Mouse (Mus musculus): ENCODE data around the gene Adk. TPM values are rescaled to one million over a fixed set of nuclear protein-coding genes. Genes with fewer than 3 reads are reported as not detected.

Gene Adk
- total and polyA plus RNA-seq, 2 experiments from 2014 or later = 126 to 246 TPM

- no peak for TF ChIP-seq CTCF (IDR thresholded peaks at IDR 0.05; ENCODE audit: low read depth)
- no peak for TF ChIP-seq EP300 (IDR thresholded peaks at IDR 0.05; ENCODE audit: low read depth)
- Histone ChIP-seq H3K27me3 (ENCODE audit: control insufficient read depth, insufficient read depth, low read length) (no peaks in the 10 kb centered on the region), H3K36me3 (replicated peaks; ENCODE audit: control insufficient read depth, insufficient read depth, low read length) (0 out of 2 replicates have a peak, but pooled peaks cover 5% of the 10 kb centered on the region), H3K27ac (ENCODE audit: low read depth) (no peak overlapping the region), H3K9ac (replicated peaks; ENCODE audit: low read depth, low read length) (no peak overlapping the region), H3K9me3 (replicated peaks; ENCODE audit: control insufficient read depth, low read length) (no peaks in the 10 kb centered on the region), H3K4me2 (ENCODE audit: low read depth, low read length) (no peak overlapping the region), H3K4me3 (ENCODE audit: low read depth, low read length) (no peak overlapping the region), H3K4me1 (ENCODE audit: control insufficient read depth, insufficient read depth) (peaks cover 9% of the 10 kb centered on the region)
- DNase-seq (ENCODE audit: low spot score) (no peak), ATAC-seq (ENCODE audit: insufficient read depth, low read depth) (no peak)
- WGBS = 76% methylated on average over 5 of the region's 5 CpGs
Observed at GRCm38 (mm10) chr14:21433995-21434394, 381.6 kb downstream of the Adk start.

- no peak overlapping the region for H3K9ac ChIP-seq (replicated peaks; ENCODE audit: low read depth, low read length)
- peaks cover 9% of the 10 kb centered on the region for H3K4me1 ChIP-seq (ENCODE audit: control insufficient read depth, insufficient read depth)
- DNase-seq (ENCODE audit: low spot score) = no peak
- ATAC-seq (ENCODE audit: insufficient read depth, low read depth) = no peak
- TF ChIP-seq CTCF (IDR thresholded peaks at IDR 0.05; ENCODE audit: low read depth) = no peak
- no peak for TF ChIP-seq EP300 (IDR thresholded peaks at IDR 0.05; ENCODE audit: low read depth)
- WGBS = 20% methylated on average over 9 of the region's 9 CpGs
- 0 out of 2 replicates have a peak overlapping the region, but pooled peaks have one; percentile 4 for H3K4me2 ChIP-seq (ENCODE audit: low read depth, low read length)
- no peak overlapping the region for H3K4me3 ChIP-seq (ENCODE audit: low read depth, low read length)
- H3K27ac ChIP-seq (ENCODE audit: low read depth) = 0 out of 2 replicates have a peak overlapping the region, but pooled peaks have one; percentile 41
- H3K9me3 ChIP-seq (replicated peaks; ENCODE audit: control insufficient read depth, low read length) = no peaks in the 10 kb centered on the region
- 0 out of 2 replicates have a peak, but pooled peaks cover 5% of the 10 kb centered on the region for H3K36me3 ChIP-seq (replicated peaks; ENCODE audit: control insufficient read depth, insufficient read depth, low read length)
- H3K27me3 ChIP-seq (ENCODE audit: control insufficient read depth, insufficient read depth, low read length) = no peaks in the 10 kb centered on the region
Observed at GRCm38 (mm10) chr14:21434686-21435085, 382.3 kb downstream of the Adk start.

- WGBS = 23% methylated on average over 4 of the region's 4 CpGs
- H3K4me3 ChIP-seq (ENCODE audit: low read depth, low read length) = no peak overlapping the region
- peaks cover 9% of the 10 kb centered on the region for H3K4me1 ChIP-seq (ENCODE audit: control insufficient read depth, insufficient read depth)
- no peak overlapping the region for H3K9ac ChIP-seq (replicated peaks; ENCODE audit: low read depth, low read length)
- H3K9me3 ChIP-seq (replicated peaks; ENCODE audit: control insufficient read depth, low read length) = no peaks in the 10 kb centered on the region
- DNase-seq (ENCODE audit: low spot score) (peak; percentile 21), ATAC-seq (ENCODE audit: insufficient read depth, low read depth) (peak; percentile 63; the same call in 1 of the 2 replicates)
- no peak overlapping the region for H3K4me2 ChIP-seq (ENCODE audit: low read depth, low read length)
- no peak for TF ChIP-seq EP300 (IDR thresholded peaks at IDR 0.05; ENCODE audit: low read depth)
- no peak for TF ChIP-seq CTCF (IDR thresholded peaks at IDR 0.05; ENCODE audit: low read depth)
- H3K27me3 ChIP-seq (ENCODE audit: control insufficient read depth, insufficient read depth, low read length) = no peaks in the 10 kb centered on the region
- H3K36me3 ChIP-seq (replicated peaks; ENCODE audit: control insufficient read depth, insufficient read depth, low read length) = no peaks in the 10 kb centered on the region
- H3K27ac ChIP-seq (ENCODE audit: low read depth) = no peak overlapping the region
Observed at GRCm38 (mm10) chr14:21439785-21440184, 387.4 kb downstream of the Adk start.

GRCm38 (mm10) chr14:21440526-21440925, 388.2 kb downstream of the Adk start:
- TF ChIP-seq CTCF (IDR thresholded peaks at IDR 0.05; ENCODE audit: low read depth) (no peak), EP300 (IDR thresholded peaks at IDR 0.05; ENCODE audit: low read depth) (no peak)
- H3K9ac ChIP-seq (replicated peaks; ENCODE audit: low read depth, low read length) = no peak overlapping the region
- no peaks in the 10 kb centered on the region for H3K36me3 ChIP-seq (replicated peaks; ENCODE audit: control insufficient read depth, insufficient read depth, low read length)
- H3K9me3 ChIP-seq (replicated peaks; ENCODE audit: control insufficient read depth, low read length) = no peaks in the 10 kb centered on the region
- 89% methylated on average over 2 of the region's 2 CpGs for WGBS
- H3K4me2 ChIP-seq (ENCODE audit: low read depth, low read length) = no peak overlapping the region
- DNase-seq (ENCODE audit: low spot score) (no peak), ATAC-seq (ENCODE audit: insufficient read depth, low read depth) (no peak)
- H3K27me3 ChIP-seq (ENCODE audit: control insufficient read depth, insufficient read depth, low read length) = no peaks in the 10 kb centered on the region
- H3K4me1 ChIP-seq (ENCODE audit: control insufficient read depth, insufficient read depth) = peaks cover 9% of the 10 kb centered on the region
- H3K4me3 ChIP-seq (ENCODE audit: low read depth, low read length) = no peak overlapping the region
- no peak overlapping the region for H3K27ac ChIP-seq (ENCODE audit: low read depth)

- Histone ChIP-seq H3K9me3 (replicated peaks; ENCODE audit: control insufficient read depth, low read length) (no peaks in the 10 kb centered on the region), H3K27me3 (ENCODE audit: control insufficient read depth, insufficient read depth, low read length) (no peaks in the 10 kb centered on the region), H3K9ac (replicated peaks; ENCODE audit: low read depth, low read length) (no peak overlapping the region), H3K4me2 (ENCODE audit: low read depth, low read length) (no peak overlapping the region), H3K36me3 (replicated peaks; ENCODE audit: control insufficient read depth, insufficient read depth, low read length) (no peaks in the 10 kb centered on the region), H3K4me3 (ENCODE audit: low read depth, low read length) (no peak overlapping the region), H3K27ac (ENCODE audit: low read depth) (no peak overlapping the region), H3K4me1 (ENCODE audit: control insufficient read depth, insufficient read depth) (peaks cover 9% of the 10 kb centered on the region)
- DNase-seq (ENCODE audit: low spot score) (no peak), ATAC-seq (ENCODE audit: insufficient read depth, low read depth) (no peak)
- WGBS = 82% methylated on average over 10 of the region's 10 CpGs
- no peak for TF ChIP-seq EP300 (IDR thresholded peaks at IDR 0.05; ENCODE audit: low read depth)
- no peak for TF ChIP-seq CTCF (IDR thresholded peaks at IDR 0.05; ENCODE audit: low read depth)
Observed at GRCm38 (mm10) chr14:21441772-21442533, 389.6 kb downstream of the Adk start.

Data from heart, postnatal 0 days (tissue).